Mouse (Mus musculus) cerebellum, postnatal 14 days (tissue): Measurements from ENCODE around the gene Igf2.

Source experiments
- DNase-seq, 2 experiments: peaks; one replicate each; pipeline ENCODE4 v3.0.0; 2021; ENCODE audit warnings: mixed read lengths in 2 of 2

Igf2 gene

GRCm38 (mm10) chr7:142666659-142667058 lies at the start of gene Igf2:
TSS of gene Igf2 (minus strand) at chr7:142666816.
- no peak for DNase-seq

GRCm38 (mm10) chr7:142714783-142715498 lies 48.3 kb upstream of the Igf2 start:
- peak; percentile 74 to 77 for DNase-seq

- no peak for DNase-seq
Measured at GRCm38 (mm10) chr7:142706873-142707272, 40.3 kb upstream of the Igf2 start.

GRCm38 (mm10) chr7:142699334-142699860 lies 32.8 kb upstream of the Igf2 start:
- DNase-seq: no peak

- DNase-seq: peak in 1 of 2 experiments; percentile 3
Measured at GRCm38 (mm10) chr7:142678611-142679010, 12.0 kb upstream of the Igf2 start.

- peak; percentile 82 to 88 for DNase-seq
Measured at GRCm38 (mm10) chr7:142675644-142676043, 9.0 kb upstream of the Igf2 start.

GRCm38 (mm10) chr7:142675141-142675540 lies 8.5 kb upstream of the Igf2 start:
- DNase-seq: peak in 1 of 2 experiments; percentile 18

GRCm38 (mm10) chr7:142672120-142672519 lies 5.5 kb upstream of the Igf2 start:
- peak; percentile 85 for DNase-seq

GRCm38 (mm10) chr7:142671067-142671466 lies 4.5 kb upstream of the Igf2 start:
- DNase-seq: peak in 1 of 2 experiments; percentile 54

GRCm38 (mm10) chr7:142669751-142670625 lies 3.4 kb upstream of the Igf2 start, which contains the start of gene Gm49394:
TSS of gene Gm49394 (minus strand) at chr7:142669942.
- peak in 1 of 2 experiments; percentile 59 for DNase-seq

- DNase-seq: no peak
Measured at GRCm38 (mm10) chr7:142668328-142668727, 1.7 kb upstream of the Igf2 start.

GRCm38 (mm10) chr7:142667521-142667920 lies 905 bp upstream of the Igf2 start:
- no peak for DNase-seq

- no peak for DNase-seq
Measured at GRCm38 (mm10) chr7:142666109-142666508, 507 bp downstream of the Igf2 start.

GRCm38 (mm10) chr7:142665364-142665763 lies 1.3 kb downstream of the Igf2 start:
- DNase-seq: no peak

GRCm38 (mm10) chr7:142664465-142665029 lies 2.1 kb downstream of the Igf2 start:
- no peak for DNase-seq

GRCm38 (mm10) chr7:142663931-142664421 lies 2.6 kb downstream of the Igf2 start:
- no peak for DNase-seq

GRCm38 (mm10) chr7:142663151-142663550 lies 3.5 kb downstream of the Igf2 start:
- no peak for DNase-seq

GRCm38 (mm10) chr7:142661811-142662210 lies 4.8 kb downstream of the Igf2 start:
- no peak for DNase-seq

GRCm38 (mm10) chr7:142661046-142661445 lies 5.6 kb downstream of the Igf2 start:
- no peak for DNase-seq

- DNase-seq: no peak
Measured at GRCm38 (mm10) chr7:142660651-142660945, 6.0 kb downstream of the Igf2 start.

GRCm38 (mm10) chr7:142659767-142660650 lies 6.6 kb downstream of the Igf2 start:
- DNase-seq: no peak

- DNase-seq: no peak
Measured at GRCm38 (mm10) chr7:142659181-142659681, 7.4 kb downstream of the Igf2 start.
